Mouse (Mus musculus) heart, embryonic 15.5 days (tissue): ENCODE measurements around the gene Lipa. TPM values are rescaled to one million over a fixed set of nuclear protein-coding genes. Genes with fewer than 3 reads are reported as not detected.

ENCODE experiments used
- ATAC-seq: fragments of 200-750 bp; cut with Nextera tagmentation; replicated peaks from 2 replicates; pipeline ENCODE4 v1.8.0; 2017; ENCODE audit warnings: low read depth, moderate TSS enrichment; ENCODE audit not compliant: insufficient number of reproducible peaks, insufficient read depth, low FRiP score
- H3K27ac ChIP-seq: fragments of 300-500 bp; sonication (generic); 2 replicates; pipeline ENCODE4 v1.5.1; 2015; ENCODE audit warnings: mild to moderate bottlenecking, inconsistent platforms
- H3K27me3 ChIP-seq: fragments of 300-500 bp; sonication (generic); 2 replicates; pipeline ENCODE4 v1.6.1; 2015; ENCODE audit warnings: inconsistent platforms
- H3K36me3 ChIP-seq: fragments of 300-500 bp; sonication (generic); 2 replicates; pipeline ENCODE4 v1.6.1; 2015; ENCODE audit warnings: mild to moderate bottlenecking, inconsistent platforms
- H3K4me1 ChIP-seq: fragments of 300-500 bp; sonication (generic); replicated peaks from 2 replicates; pipeline ENCODE4 v1.6.1; 2015; ENCODE audit warnings: inconsistent platforms
- H3K4me2 ChIP-seq: fragments of 300-500 bp; sonication (generic); 2 replicates; pipeline ENCODE4 v1.6.1; 2015; ENCODE audit warnings: inconsistent platforms, mild to moderate bottlenecking, moderate library complexity
- H3K4me3 ChIP-seq: fragments of 300-500 bp; sonication (generic); 2 replicates; pipeline ENCODE4 v1.5.1; 2015; ENCODE audit warnings: mild to moderate bottlenecking, inconsistent platforms
- H3K9ac ChIP-seq: fragments of 300-500 bp; sonication (generic); 2 replicates; pipeline ENCODE4 v1.6.1; 2015; ENCODE audit warnings: mild to moderate bottlenecking, inconsistent platforms
- H3K9me3 ChIP-seq: fragments of 300-500 bp; sonication (generic); replicated peaks from 2 replicates; pipeline ENCODE4 v1.6.1; 2016; ENCODE audit warnings: inconsistent platforms
- WGBS: fragments of 180-500 bp; shearing (Covaris S2); methylation state at CpG from one replicate; pipeline ENCODE4 v1.1.7; 2015; ENCODE audit warnings: mixed read lengths; 5-methylcytosine and 5-hydroxymethylcytosine counted together
- polyA plus RNA-seq: library from polyadenylated mRNA; unstranded; fragments of >200 nt; fragmentation: Nextera tagmentation; extraction: Ambion mirVana; gene quantifications from 2 replicates; pipeline ENCODE4 v1.2.1, GENCODE M21; 2015

Gene Lipa
- polyA plus RNA-seq, 1 experiment from 2014 or later: 29.7 TPM

- no peak for ATAC-seq
- Histone ChIP-seq H3K4me1 (peaks cover 14% of the 10 kb centered on the region), H3K9ac (no peak overlapping the region), H3K9me3 (no peaks in the 10 kb centered on the region), H3K27me3 (no peaks in the 10 kb centered on the region), H3K36me3 (peaks cover 6% of the 10 kb centered on the region; the same call in 1 of the 2 replicates), H3K27ac (no peak overlapping the region), H3K4me2 (no peak overlapping the region), H3K4me3 (no peak overlapping the region)
- WGBS: 62% methylated on average over 2 of the region's 2 CpGs
Observed at GRCm38 (mm10) chr19:34521361-34521760, 5.9 kb downstream of the Lipa start.

- peaks cover 7% of the 10 kb centered on the region for H3K4me1 ChIP-seq
- WGBS: 76% methylated on average over 4 of the region's 4 CpGs
- H3K9ac ChIP-seq: no peak overlapping the region
Observed at GRCm38 (mm10) chr19:34520051-34520450, 7.2 kb downstream of the Lipa start.

GRCm38 (mm10) chr19:34519646-34520045, 7.6 kb downstream of the Lipa start:
- WGBS: 83% methylated on average over 3 of the region's 3 CpGs
- Histone ChIP-seq H3K9ac (no peak overlapping the region), H3K27me3 (no peaks in the 10 kb centered on the region), H3K4me3 (no peak overlapping the region), H3K36me3 (peaks cover 6% of the 10 kb centered on the region; the same call in 1 of the 2 replicates), H3K4me1 (peaks cover 3% of the 10 kb centered on the region), H3K9me3 (no peaks in the 10 kb centered on the region), H3K4me2 (no peak overlapping the region), H3K27ac (no peak overlapping the region)
- ATAC-seq: no peak

More at GRCm38 (mm10) chr19:34520051-34520450, 7.2 kb downstream of the Lipa start:
- no peak for ATAC-seq
- Histone ChIP-seq H3K9me3 (no peaks in the 10 kb centered on the region), H3K36me3 (peaks cover 6% of the 10 kb centered on the region; the same call in 1 of the 2 replicates), H3K4me2 (no peak overlapping the region), H3K4me3 (no peak overlapping the region), H3K27me3 (no peaks in the 10 kb centered on the region), H3K27ac (no peak overlapping the region)

- no peaks in the 10 kb centered on the region for H3K9me3 ChIP-seq
- no peak overlapping the region for H3K4me3 ChIP-seq
- H3K4me1 ChIP-seq: no peaks in the 10 kb centered on the region; the same call in 1 of the 2 replicates
- no peak overlapping the region for H3K9ac ChIP-seq
- H3K27me3 ChIP-seq: no peaks in the 10 kb centered on the region
- H3K4me2 ChIP-seq: no peak overlapping the region
- 65% methylated on average over 3 of the region's 3 CpGs for WGBS
- H3K27ac ChIP-seq: no peak overlapping the region
- ATAC-seq: no peak
- peaks cover 6% of the 10 kb centered on the region; the same call in 1 of the 2 replicates for H3K36me3 ChIP-seq
Observed at GRCm38 (mm10) chr19:34518786-34519185, 8.5 kb downstream of the Lipa start.

GRCm38 (mm10) chr19:34517812-34518594, 9.3 kb downstream of the Lipa start:
- Histone ChIP-seq H3K27ac (no peak overlapping the region), H3K36me3 (0 out of 2 replicates have a peak, but pooled peaks cover 4% of the 10 kb centered on the region), H3K4me3 (no peak overlapping the region), H3K9ac (no peak overlapping the region), H3K4me2 (no peak overlapping the region), H3K4me1 (no peaks in the 10 kb centered on the region; the same call in 1 of the 2 replicates), H3K9me3 (no peaks in the 10 kb centered on the region), H3K27me3 (no peaks in the 10 kb centered on the region)
- 83% methylated on average over 13 of the region's 13 CpGs for WGBS
- ATAC-seq: no peak

- H3K9ac ChIP-seq: no peak overlapping the region
- H3K36me3 ChIP-seq: 0 out of 2 replicates have a peak, but pooled peaks cover 4% of the 10 kb centered on the region
- 81% methylated on average over 3 of the region's 3 CpGs for WGBS
- no peak overlapping the region for H3K4me3 ChIP-seq
- H3K27ac ChIP-seq: no peak overlapping the region
- no peaks in the 10 kb centered on the region for H3K9me3 ChIP-seq
- no peak for ATAC-seq
- H3K4me2 ChIP-seq: no peak overlapping the region
- H3K27me3 ChIP-seq: no peaks in the 10 kb centered on the region
- no peaks in the 10 kb centered on the region; the same call in 1 of the 2 replicates for H3K4me1 ChIP-seq
Observed at GRCm38 (mm10) chr19:34517197-34517596, 10.1 kb downstream of the Lipa start.

- 73% methylated on average over 2 of the region's 2 CpGs for WGBS
- no peak for ATAC-seq
Observed at GRCm38 (mm10) chr19:34516346-34516745, 10.9 kb downstream of the Lipa start.

GRCm38 (mm10) chr19:34515681-34516080, 11.6 kb downstream of the Lipa start:
- ATAC-seq: no peak
- WGBS: 70% methylated on average over 3 of the region's 3 CpGs

More at GRCm38 (mm10) chr19:34516346-34516745, 10.9 kb downstream of the Lipa start:
- no peaks in the 10 kb centered on the region for H3K27me3 ChIP-seq
- H3K9me3 ChIP-seq: no peaks in the 10 kb centered on the region
- H3K4me3 ChIP-seq: no peak overlapping the region
- H3K4me2 ChIP-seq: no peak overlapping the region
- H3K9ac ChIP-seq: no peak overlapping the region
- H3K36me3 ChIP-seq: 0 out of 2 replicates have a peak, but pooled peaks cover 4% of the 10 kb centered on the region
- no peaks in the 10 kb centered on the region; the same call in 1 of the 2 replicates for H3K4me1 ChIP-seq
- H3K27ac ChIP-seq: no peak overlapping the region

GRCm38 (mm10) chr19:34511528-34511927, 15.7 kb downstream of the Lipa start:
- H3K36me3 ChIP-seq: peaks cover 17% of the 10 kb centered on the region; the same call in 1 of the 2 replicates
- no peak overlapping the region for H3K4me3 ChIP-seq
- no peaks in the 10 kb centered on the region for H3K27me3 ChIP-seq
- H3K9me3 ChIP-seq: no peaks in the 10 kb centered on the region
- H3K4me1 ChIP-seq: no peaks in the 10 kb centered on the region; the same call in 1 of the 2 replicates
- H3K9ac ChIP-seq: no peak overlapping the region
- no peak overlapping the region for H3K4me2 ChIP-seq
- ATAC-seq: no peak
- H3K27ac ChIP-seq: no peak overlapping the region
- 68% methylated on average over 8 of the region's 8 CpGs for WGBS

More at GRCm38 (mm10) chr19:34515681-34516080, 11.6 kb downstream of the Lipa start:
- Histone ChIP-seq H3K9me3 (no peaks in the 10 kb centered on the region), H3K27ac (no peak overlapping the region), H3K36me3 (0 out of 2 replicates have a peak, but pooled peaks cover 4% of the 10 kb centered on the region), H3K4me3 (no peak overlapping the region), H3K4me1 (no peaks in the 10 kb centered on the region; the same call in 1 of the 2 replicates), H3K27me3 (no peaks in the 10 kb centered on the region), H3K4me2 (no peak overlapping the region), H3K9ac (no peak overlapping the region)

- H3K36me3 ChIP-seq: peaks cover 18% of the 10 kb centered on the region; the same call in 1 of the 2 replicates
- H3K27ac ChIP-seq: no peak overlapping the region
- no peaks in the 10 kb centered on the region for H3K27me3 ChIP-seq
- no peaks in the 10 kb centered on the region for H3K9me3 ChIP-seq
- H3K4me1 ChIP-seq: no peaks in the 10 kb centered on the region
- no peak for ATAC-seq
- 75% methylated on average over 5 of the region's 5 CpGs for WGBS
- H3K4me2 ChIP-seq: no peak overlapping the region
- H3K9ac ChIP-seq: no peak overlapping the region
- H3K4me3 ChIP-seq: no peak overlapping the region
Observed at GRCm38 (mm10) chr19:34510717-34511116, 16.6 kb downstream of the Lipa start.

GRCm38 (mm10) chr19:34505161-34505721, 22.0 kb downstream of the Lipa start:
- Histone ChIP-seq H3K9me3 (no peaks in the 10 kb centered on the region), H3K9ac (no peak overlapping the region), H3K27me3 (no peaks in the 10 kb centered on the region), H3K4me3 (no peak overlapping the region), H3K27ac (no peak overlapping the region), H3K4me1 (no peaks in the 10 kb centered on the region), H3K36me3 (peaks cover 15% of the 10 kb centered on the region; the same call in 1 of the 2 replicates), H3K4me2 (no peak overlapping the region)
- WGBS: 81% methylated on average over 12 of the region's 12 CpGs
- ATAC-seq: no peak
